In genomic region chr13:110642792-110643191, GRCm38 (mm10) we compare ENCODE assay signal across 16 mouse cellular contexts.
DNase-seq lines count a peak whose midpoint lies in the region; ATAC-seq and TF ChIP-seq lines count a peak whose summit lies in the region.
"Had no signal": no experiment of that assay in that cellular context is flagged by ENCODE, and none has a peak within 500 bp of the region (broad histone marks: within the 10 kb centered on the region; RNA-seq: fewer than 3 reads in every experiment).

No protein-coding gene starts in this region.

- H3K4me2 ChIP-seq in heart, embryonic 16.5 days (ENCODE audit: low read depth, low read length) = peak overlapping the region; percentile 47; the same call in 1 of the 2 replicates
- peak overlapping the region; percentile 33 for H3K4me2 ChIP-seq in lung, embryonic 16.5 days (ENCODE audit: low read depth, low read length)
- H3K4me2 ChIP-seq: embryonic facial prominence, embryonic 13.5 days; liver, embryonic 11.5 days had no signal

- no peaks in the 10 kb centered on the region for H3K9me3 ChIP-seq in heart, embryonic 16.5 days (replicated peaks; ENCODE audit: control insufficient read depth, low read length)
- no peaks in the 10 kb centered on the region for H3K9me3 ChIP-seq in lung, embryonic 16.5 days (ENCODE audit: control insufficient read depth, low read length)
- H3K9me3 ChIP-seq: embryonic facial prominence, embryonic 13.5 days; forebrain, embryonic 13.5 days had no signal

- intact Hi-C loops in heart, postnatal 25 days (cut with DNase I) = no loop called here

- no peak for TF ChIP-seq POLR2A in small intestine, adult 2 months (IDR thresholded peaks at IDR 0.05; ENCODE audit: low read depth, low read length)

- H3K4me3 ChIP-seq in heart, embryonic 16.5 days (ENCODE audit: low read length) = no peak overlapping the region
- no peak overlapping the region for H3K4me3 ChIP-seq in lung, embryonic 16.5 days (ENCODE audit: low read length)
- H3K4me3 ChIP-seq in small intestine, adult 2 months (ENCODE audit: low read depth, low read length) = no peak overlapping the region
- H3K4me3 ChIP-seq: embryonic facial prominence, embryonic 13.5 days; forebrain, embryonic 13.5 days had no signal

- H3K27me3 ChIP-seq in heart, embryonic 16.5 days (ENCODE audit: control insufficient read depth, insufficient read depth, low read length) = no peaks in the 10 kb centered on the region
- H3K27me3 ChIP-seq in lung, embryonic 16.5 days (ENCODE audit: control insufficient read depth, insufficient read depth, low read depth, low read length) = no peaks in the 10 kb centered on the region
- H3K27me3 ChIP-seq in small intestine, adult 2 months (ENCODE audit: control insufficient read depth, insufficient read depth, low read length) = no peaks in the 10 kb centered on the region
- H3K27me3 ChIP-seq: embryonic facial prominence, embryonic 13.5 days had no signal

- peaks cover 8% of the 10 kb centered on the region for H3K4me1 ChIP-seq in heart, embryonic 16.5 days (ENCODE audit: control insufficient read depth, insufficient read depth, low read length)
- peaks cover 17% of the 10 kb centered on the region for H3K4me1 ChIP-seq in lung, embryonic 16.5 days (replicated peaks; ENCODE audit: control insufficient read depth, insufficient read depth, low read length)
- no peaks in the 10 kb centered on the region; the same call in 1 of the 2 replicates for H3K4me1 ChIP-seq in small intestine, adult 2 months (ENCODE audit: control insufficient read depth, insufficient read depth, insufficient read length, low read length)

- DNase-seq in cerebellum, postnatal 14 days = peak; percentile 41 to 58
- no peak for DNase-seq in cerebellum, postnatal 4 days (ENCODE audit: low spot score in 2 of 2)
- no peak for DNase-seq in heart, postnatal 25 days (ENCODE audit: low spot score)
- DNase-seq in lung, postnatal 10 days = no peak
- no peak for DNase-seq in frontal cortex, postnatal 36 days (ENCODE audit: low spot score in 2 of 2)
- DNase-seq: adrenal gland, adult 8-10 months; gastrocnemius, postnatal 25 days; kidney, adult 11 months; kidney, postnatal 4 days; thymus, adult 18-20 months had no signal

- no peak for ATAC-seq in heart, embryonic 16.5 days (replicated peaks; ENCODE audit: extremely low read depth, insufficient read depth, low FRiP score)
- no peak for ATAC-seq in lung, embryonic 16.5 days (ENCODE audit: low read depth)

- peak overlapping the region; percentile 86 for H3K27ac ChIP-seq in heart, embryonic 16.5 days (ENCODE audit: low read length)
- peak overlapping the region; percentile 75 for H3K27ac ChIP-seq in lung, embryonic 16.5 days (ENCODE audit: low read length)
- peak overlapping the region; percentile 11; the same call in 1 of the 2 replicates for H3K27ac ChIP-seq in small intestine, adult 2 months (ENCODE audit: insufficient read depth, low read depth, low read length)
- H3K27ac ChIP-seq: embryonic facial prominence, embryonic 13.5 days had no signal

- 77% methylated on average over 3 of the region's 3 CpGs for WGBS in heart, embryonic 16.5 days
- WGBS in lung, embryonic 16.5 days = 48% methylated on average over 3 of the region's 3 CpGs
- 81% methylated on average over 3 of the region's 3 CpGs for WGBS in small intestine, adult 2 months

- H3K9ac ChIP-seq in heart, embryonic 16.5 days (ENCODE audit: low read length) = no peak overlapping the region
- no peak overlapping the region for H3K9ac ChIP-seq in lung, embryonic 16.5 days (ENCODE audit: low read length)
- H3K9ac ChIP-seq: embryonic facial prominence, embryonic 13.5 days; forebrain, embryonic 13.5 days had no signal

- no peak for TF ChIP-seq CTCF in small intestine, adult 2 months (IDR thresholded peaks at IDR 0.05; ENCODE audit: extremely low read depth, insufficient read length, insufficient replicate concordance, low read depth, low read length)

- no peaks in the 10 kb centered on the region for H3K36me3 ChIP-seq in heart, embryonic 16.5 days (ENCODE audit: control insufficient read depth, insufficient read depth)
- no peaks in the 10 kb centered on the region for H3K36me3 ChIP-seq in lung, embryonic 16.5 days (ENCODE audit: control insufficient read depth, insufficient read depth, low read length)
- no peaks in the 10 kb centered on the region for H3K36me3 ChIP-seq in small intestine, adult 2 months (ENCODE audit: control insufficient read depth, insufficient read depth, low read length)
- H3K36me3 ChIP-seq: embryonic facial prominence, embryonic 13.5 days had no signal

Comparison
In these comparisons a context has a peak if more than half of its experiments do, and no peak if none do; other contexts are left out.
1. DNase-seq: peak in cerebellum, postnatal 14 days (2 of 2); none in cerebellum, postnatal 4 days (0 of 2), heart, postnatal 25 days (single experiment), lung, postnatal 10 days (single experiment) and frontal cortex, postnatal 36 days (0 of 2).
2. H3K27ac ChIP-seq: peak in every context shown above with its lines; median percentile 86 in heart, embryonic 16.5 days; 75 in lung, embryonic 16.5 days; 11 in small intestine, adult 2 months.